Mouse (Mus musculus) heart, adult 9 months (tissue): ENCODE measurements around the gene Disp1.
A peak's percentile ranks its signal among the peaks of the same experiment; 100 is the strongest.

Experiments used
- DNase-seq, 2 experiments: peaks; one replicate each; pipeline ENCODE4 v3.0.0; 2022; ENCODE audit warnings: low spot score in 2 of 2

The Disp1 gene

GRCm38 (mm10) chr1:183133440-183133839, 87.9 kb downstream of the Disp1 start:
- no peak for DNase-seq

GRCm38 (mm10) chr1:183127246-183127645, 94.1 kb downstream of the Disp1 start:
- no peak for DNase-seq

GRCm38 (mm10) chr1:183123725-183124124, 97.6 kb downstream of the Disp1 start:
- no peak for DNase-seq

- peak; percentile 35 to 37 for DNase-seq
These were observed 100.9 kb downstream of the Disp1 start for GRCm38 (mm10) chr1:183120341-183120923.

GRCm38 (mm10) chr1:183117827-183118825, 103.2 kb downstream of the Disp1 start:
- peak in 1 of 2 experiments; percentile 32 for DNase-seq

- DNase-seq, result peak; percentile 38 to 42
These were observed 104.1 kb downstream of the Disp1 start for GRCm38 (mm10) chr1:183116946-183117826.

GRCm38 (mm10) chr1:183116441-183116840, 104.9 kb downstream of the Disp1 start:
- no peak for DNase-seq

GRCm38 (mm10) chr1:183115076-183115475, 106.2 kb downstream of the Disp1 start:
- DNase-seq, result no peak

- no peak for DNase-seq
These were observed 106.8 kb downstream of the Disp1 start for GRCm38 (mm10) chr1:183114554-183114953.

- no peak for DNase-seq
These were observed 107.8 kb downstream of the Disp1 start for GRCm38 (mm10) chr1:183113546-183113945.

- no peak for DNase-seq
These were observed 113.8 kb downstream of the Disp1 start for GRCm38 (mm10) chr1:183107476-183107875.

GRCm38 (mm10) chr1:183104696-183105095, 116.6 kb downstream of the Disp1 start:
- DNase-seq, result no peak

GRCm38 (mm10) chr1:183102775-183103174, 118.5 kb downstream of the Disp1 start:
- no peak for DNase-seq

GRCm38 (mm10) chr1:183102153-183102552, 119.2 kb downstream of the Disp1 start:
- DNase-seq, result no peak

- DNase-seq, result no peak
These were observed 120.0 kb downstream of the Disp1 start for GRCm38 (mm10) chr1:183101371-183101770.

- DNase-seq, result no peak
These were observed 121.1 kb downstream of the Disp1 start for GRCm38 (mm10) chr1:183100245-183100644.

GRCm38 (mm10) chr1:183099686-183100085, 121.6 kb downstream of the Disp1 start:
- no peak for DNase-seq

GRCm38 (mm10) chr1:183097606-183098005, 123.7 kb downstream of the Disp1 start:
- DNase-seq, result no peak

GRCm38 (mm10) chr1:183095454-183096088, 125.8 kb downstream of the Disp1 start:
- DNase-seq, result no peak

- DNase-seq, result no peak
These were observed 129.0 kb downstream of the Disp1 start for GRCm38 (mm10) chr1:183092296-183092695.

GRCm38 (mm10) chr1:183091203-183091602, 130.1 kb downstream of the Disp1 start:
- no peak for DNase-seq
